Mouse (Mus musculus) brain, embryonic 18.5 days (tissue): Measurements from ENCODE around the gene P2ry10b.

Source experiments
- DNase-seq: peaks from one replicate; pipeline ENCODE4 v3.0.0-alpha.2; 2012; ENCODE audit warnings: low read depth, low spot score

The P2ry10b gene

DNA sequence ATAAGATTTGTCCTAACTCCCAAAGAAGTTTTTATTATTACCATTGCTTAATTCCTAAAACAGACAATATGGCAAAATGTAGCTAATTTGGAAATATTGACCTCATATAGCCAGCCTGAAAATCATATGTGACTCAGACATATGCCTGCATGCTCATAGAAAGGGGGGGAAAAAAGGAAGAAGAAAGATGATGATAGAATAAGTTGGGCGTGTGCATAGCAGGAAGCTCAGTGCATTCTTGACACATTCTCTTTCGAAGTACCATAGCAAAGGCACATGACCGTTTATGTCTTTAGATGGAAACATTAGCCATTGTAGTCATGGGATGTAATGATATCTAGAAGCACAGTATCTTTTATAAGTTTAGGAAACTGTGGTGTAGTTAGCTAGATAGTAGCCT lies at the start of gene P2ry10b:
TSS of gene P2ry10b (plus strand) at position 247 of the 400 bp plus-strand sequence.
- no peak for DNase-seq

GRCm38 (mm10) chrX:107116333-107116732 lies 32.4 kb upstream of the P2ry10b start:
- DNase-seq, result no peak

DNA sequence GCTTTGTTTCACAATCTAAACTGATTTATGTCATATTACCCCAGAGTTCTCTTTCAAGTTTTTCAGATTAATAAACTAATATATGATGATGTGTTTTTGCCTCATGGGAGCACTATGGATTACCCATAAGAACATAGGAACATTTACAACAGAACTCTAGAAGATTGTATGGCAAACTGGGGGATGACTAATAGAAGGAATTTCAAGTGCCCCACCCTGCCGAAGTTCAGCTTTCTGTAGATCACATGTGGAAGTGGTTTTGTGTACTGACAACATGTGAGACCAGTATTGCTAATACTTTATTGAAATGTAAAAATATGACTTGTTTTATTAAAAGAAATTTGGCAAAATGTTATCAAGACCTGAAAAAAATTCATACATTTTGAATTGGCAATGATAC lies 31.7 kb upstream of the P2ry10b start:
- DNase-seq, result no peak

GRCm38 (mm10) chrX:107143184-107143583 lies 5.5 kb upstream of the P2ry10b start:
- DNase-seq, result no peak

DNA sequence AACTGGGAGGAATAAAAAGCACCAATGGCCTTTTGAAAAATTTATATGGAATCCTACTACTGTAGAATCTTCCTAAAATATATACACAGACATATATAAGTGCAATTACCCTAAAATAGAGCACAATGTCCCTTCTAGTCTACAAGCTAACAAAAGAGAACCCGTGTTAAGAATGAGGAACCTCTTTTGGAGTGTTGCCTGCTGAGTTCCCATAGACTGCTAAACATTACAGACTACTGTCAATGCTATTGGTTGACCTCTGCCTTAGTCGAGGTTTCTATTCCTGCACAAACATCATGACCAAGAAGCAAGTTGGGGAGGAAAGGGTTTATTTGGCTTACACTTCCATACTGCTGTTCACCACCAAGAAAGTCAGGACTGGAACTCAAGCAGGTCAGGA lies 4.8 kb upstream of the P2ry10b start:
- no peak for DNase-seq

DNA sequence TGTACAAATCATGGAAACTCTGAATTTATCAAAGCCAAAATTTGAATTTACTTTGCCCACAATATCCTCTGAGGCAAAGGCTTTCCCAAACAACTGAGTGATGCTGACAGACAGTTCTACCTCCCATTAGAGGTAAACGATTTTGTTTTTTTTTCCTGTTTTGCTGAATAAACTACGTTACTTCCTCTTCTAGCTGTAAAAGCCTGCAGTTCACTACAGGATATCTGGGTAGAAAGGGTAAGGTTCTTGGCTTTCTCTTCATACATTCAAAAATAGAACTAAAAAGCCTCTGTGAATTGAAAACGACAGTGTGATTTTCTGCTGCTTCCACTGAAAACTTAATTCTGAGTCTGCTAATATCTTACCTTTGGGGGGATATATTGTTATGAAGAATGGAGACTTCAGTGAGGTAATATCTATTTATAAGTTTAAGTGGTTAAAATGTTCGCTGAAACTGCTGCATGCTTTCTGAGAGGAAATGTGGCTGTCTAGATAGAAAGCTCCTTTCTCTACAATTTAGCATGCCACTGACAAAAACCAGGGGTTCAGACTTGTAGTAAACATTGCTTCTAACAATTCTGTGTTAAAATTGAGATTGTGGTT lies 765 bp downstream of the P2ry10b start:
- DNase-seq, result no peak

GRCm38 (mm10) chrX:107150027-107150426 lies 1.3 kb downstream of the P2ry10b start:
- peak; percentile 24 for DNase-seq

DNA sequence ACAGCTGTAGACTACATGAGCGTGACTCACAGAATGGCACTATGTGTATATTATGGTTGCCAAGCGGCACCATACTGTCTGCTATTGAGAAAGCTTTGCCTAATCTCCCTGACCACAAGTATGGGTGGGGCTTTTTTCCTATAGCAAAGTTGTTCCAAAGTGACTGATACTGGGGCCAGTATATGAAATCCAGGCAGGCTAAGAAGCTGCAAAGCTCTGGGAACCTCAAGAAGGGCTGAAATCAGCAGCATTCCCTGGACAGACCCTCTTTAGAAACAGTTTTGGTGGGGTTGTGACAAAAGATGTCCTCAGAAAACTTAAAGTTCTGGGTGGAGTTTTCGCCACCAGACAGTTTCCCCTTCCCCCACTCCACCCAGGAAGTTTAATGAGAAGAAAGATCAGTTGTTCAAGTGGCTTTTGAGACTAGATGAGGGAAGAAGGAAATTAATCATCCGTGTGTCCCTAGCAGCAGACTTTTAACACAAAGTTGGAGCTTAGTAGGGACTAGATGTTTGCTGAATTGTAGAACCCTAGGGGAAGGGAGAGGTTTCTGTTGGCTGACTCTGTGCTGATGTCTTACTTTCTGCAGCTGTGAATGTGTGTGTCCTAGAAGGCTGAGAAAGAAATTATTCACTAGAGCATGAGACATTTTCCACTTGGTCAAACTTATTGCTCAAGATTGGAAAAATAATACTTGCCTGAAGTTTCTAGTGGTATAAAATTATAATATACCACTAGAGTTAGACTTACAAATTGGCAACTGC lies 2.2 kb downstream of the P2ry10b start:
- DNase-seq, result no peak

GRCm38 (mm10) chrX:107156021-107156420 lies 7.3 kb downstream of the P2ry10b start:
- DNase-seq, result no peak

DNA sequence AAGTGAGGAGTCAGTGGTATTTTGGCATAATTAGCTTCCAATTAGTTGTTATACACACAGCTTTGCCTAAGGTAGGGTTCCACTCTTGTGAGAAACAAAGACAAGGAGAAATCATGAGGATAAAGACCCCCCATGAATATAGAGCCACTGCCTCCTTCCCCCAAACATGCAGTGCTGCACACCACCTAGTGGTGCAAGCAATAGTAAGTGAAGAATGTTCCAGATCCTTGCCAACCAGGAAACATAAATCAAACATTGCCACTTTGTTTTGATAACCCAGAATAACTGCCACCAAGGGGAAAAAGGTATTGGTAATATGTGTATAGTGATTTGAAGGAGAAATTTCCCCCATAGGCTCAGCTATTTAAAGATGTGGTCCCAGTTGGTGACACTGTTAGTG lies 11.8 kb downstream of the P2ry10b start:
- no peak for DNase-seq

- no peak for DNase-seq
Observed at GRCm38 (mm10) chrX:107168281-107168680, 19.6 kb downstream of the P2ry10b start.

DNA sequence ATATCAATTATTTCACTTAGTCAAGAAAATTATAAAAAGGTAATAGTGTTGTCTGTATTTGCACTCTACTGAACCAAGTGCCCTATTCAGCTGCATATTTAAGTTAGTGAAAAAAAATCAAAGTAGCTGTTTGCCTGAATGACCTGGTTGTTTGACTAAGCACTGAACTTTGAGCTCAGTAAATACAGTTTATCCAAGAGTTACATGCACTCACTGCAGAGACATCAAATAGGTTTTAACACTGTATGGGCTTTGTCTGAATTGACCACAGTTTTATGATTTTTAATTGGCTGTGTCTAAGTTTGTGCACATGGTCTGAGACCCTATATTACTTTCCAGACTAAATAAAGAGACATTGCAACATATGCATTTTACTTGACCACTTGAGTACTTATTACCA lies 20.4 kb downstream of the P2ry10b start:
- no peak for DNase-seq

- no peak for DNase-seq
Observed at GRCm38 (mm10) chrX:107178742-107179141, 30.0 kb downstream of the P2ry10b start.

GRCm38 (mm10) chrX:107217577-107218090 lies 68.9 kb downstream of the P2ry10b start:
- no peak for DNase-seq
